Mouse (Mus musculus): ENCODE results near the gene Gm6993.

DNA sequence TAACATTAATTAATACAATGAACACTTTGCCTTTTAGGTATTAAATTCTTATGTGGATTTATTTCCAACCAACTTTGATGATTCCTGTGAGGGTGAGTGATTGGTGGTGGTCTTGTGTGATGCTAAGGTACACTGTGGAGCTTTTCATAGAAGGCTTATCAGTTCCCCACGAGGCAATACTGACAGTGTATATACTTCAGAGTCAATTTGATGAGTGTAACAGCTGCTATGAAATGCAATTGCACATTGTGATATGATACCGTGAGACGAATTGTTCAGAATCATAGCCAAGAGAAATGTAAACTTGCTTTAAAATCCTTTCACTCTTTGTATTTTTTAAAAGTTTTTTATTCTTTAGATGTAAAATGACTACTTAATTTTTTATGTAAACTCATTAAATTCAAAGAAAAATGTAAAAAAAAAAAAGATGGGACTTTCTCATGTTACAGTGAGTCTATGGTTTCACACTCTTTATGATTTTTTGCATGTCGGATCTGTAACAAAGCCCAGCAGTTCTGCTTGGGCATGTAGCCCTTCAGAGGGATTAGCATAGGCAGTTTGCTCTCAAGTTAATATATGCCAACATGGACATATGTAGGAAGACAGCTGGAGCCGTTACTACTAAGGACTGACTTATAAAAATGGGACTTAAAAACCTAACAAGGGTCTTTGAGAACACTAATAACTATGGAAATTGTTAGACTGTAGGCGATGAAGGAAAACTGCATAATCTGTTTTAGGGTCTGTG is 1.2 kb downstream of the Gm6993 start:
- TF ChIP-seq CTCF (IDR thresholded peaks at IDR 0.05; ENCODE audit: insufficient read depth, low read length) (no peak), POLR2A (IDR thresholded peaks at IDR 0.05; ENCODE audit: borderline replicate concordance, extremely low read depth, low read depth, low read length) (no peak)

Measured in lung, adult 2 months (tissue).